Mouse (Mus musculus): ENCODE results near the gene Tmem212. TPM values are rescaled to one million over a fixed set of nuclear protein-coding genes. Genes with fewer than 3 reads are reported as not detected.
A peak's percentile ranks its signal among the peaks of the same experiment; 100 is the strongest.

Tmem212 gene
- polyA plus RNA-seq, 1 experiment from 2014 or later = not detected

- Histone ChIP-seq H3K9me3 (ENCODE audit: control insufficient read depth, low read length) (no peaks in the 10 kb centered on the region), H3K9ac (ENCODE audit: low read length) (no peak overlapping the region), H3K4me2 (ENCODE audit: low read depth) (no peak overlapping the region), H3K27me3 (ENCODE audit: control insufficient read depth, insufficient read depth, low read length) (no peaks in the 10 kb centered on the region), H3K27ac (ENCODE audit: low read depth, low read length) (no peak overlapping the region), H3K4me3 (ENCODE audit: low read depth, low read length) (no peak overlapping the region), H3K4me1 (ENCODE audit: control insufficient read depth, insufficient read depth, low read length) (no peaks in the 10 kb centered on the region), H3K36me3 (ENCODE audit: control insufficient read depth, insufficient read depth, low read length) (no peaks in the 10 kb centered on the region)
- 83% methylated on average over 7 of the region's 7 CpGs for WGBS
- no peak for DNase-seq (ENCODE audit: low spot score)
- ATAC-seq (ENCODE audit: insufficient read depth, low FRiP score, low TSS enrichment) = no peak
Observed at GRCm38 (mm10) chr3:27878854-27879610, 17.1 kb downstream of the Tmem212 start.

GRCm38 (mm10) chr3:27873268-27874073, 22.7 kb downstream of the Tmem212 start:
- no peaks in the 10 kb centered on the region for H3K36me3 ChIP-seq (ENCODE audit: control insufficient read depth, insufficient read depth, low read length)
- no peaks in the 10 kb centered on the region for H3K9me3 ChIP-seq (ENCODE audit: control insufficient read depth, low read length)
- 79% methylated on average over 9 of the region's 9 CpGs for WGBS
- DNase-seq (ENCODE audit: low spot score) (no peak), ATAC-seq (ENCODE audit: insufficient read depth, low FRiP score, low TSS enrichment) (no peak)
- H3K27ac ChIP-seq (ENCODE audit: low read depth, low read length) = no peak overlapping the region
- H3K27me3 ChIP-seq (ENCODE audit: control insufficient read depth, insufficient read depth, low read length) = no peaks in the 10 kb centered on the region
- H3K9ac ChIP-seq (ENCODE audit: low read length) = no peak overlapping the region
- no peaks in the 10 kb centered on the region for H3K4me1 ChIP-seq (ENCODE audit: control insufficient read depth, insufficient read depth, low read length)
- H3K4me3 ChIP-seq (ENCODE audit: low read depth, low read length) = no peak overlapping the region
- no peak overlapping the region for H3K4me2 ChIP-seq (ENCODE audit: low read depth)

GRCm38 (mm10) chr3:27872429-27872828, 23.7 kb downstream of the Tmem212 start:
- Histone ChIP-seq H3K4me2 (ENCODE audit: low read depth) (no peak overlapping the region), H3K4me3 (ENCODE audit: low read depth, low read length) (no peak overlapping the region), H3K27ac (ENCODE audit: low read depth, low read length) (no peak overlapping the region), H3K9me3 (ENCODE audit: control insufficient read depth, low read length) (no peaks in the 10 kb centered on the region), H3K9ac (ENCODE audit: low read length) (no peak overlapping the region), H3K27me3 (ENCODE audit: control insufficient read depth, insufficient read depth, low read length) (no peaks in the 10 kb centered on the region), H3K4me1 (ENCODE audit: control insufficient read depth, insufficient read depth, low read length) (no peaks in the 10 kb centered on the region), H3K36me3 (ENCODE audit: control insufficient read depth, insufficient read depth, low read length) (no peaks in the 10 kb centered on the region)
- DNase-seq (ENCODE audit: low spot score) = no peak
- no peak for ATAC-seq (ENCODE audit: insufficient read depth, low FRiP score, low TSS enrichment)
- 90% methylated on average over 4 of the region's 4 CpGs for WGBS

- H3K27ac ChIP-seq (ENCODE audit: low read depth, low read length) = no peak overlapping the region
- H3K36me3 ChIP-seq (ENCODE audit: control insufficient read depth, insufficient read depth, low read length) = no peaks in the 10 kb centered on the region
- H3K9me3 ChIP-seq (ENCODE audit: control insufficient read depth, low read length) = no peaks in the 10 kb centered on the region
- no peak overlapping the region for H3K4me3 ChIP-seq (ENCODE audit: low read depth, low read length)
- H3K4me2 ChIP-seq (ENCODE audit: low read depth) = no peak overlapping the region
- H3K4me1 ChIP-seq (ENCODE audit: control insufficient read depth, insufficient read depth, low read length) = no peaks in the 10 kb centered on the region
- H3K9ac ChIP-seq (ENCODE audit: low read length) = no peak overlapping the region
- DNase-seq (ENCODE audit: low spot score) (no peak), ATAC-seq (ENCODE audit: insufficient read depth, low FRiP score, low TSS enrichment) (no peak)
- 81% methylated on average over 3 of the region's 3 CpGs for WGBS
- no peaks in the 10 kb centered on the region for H3K27me3 ChIP-seq (ENCODE audit: control insufficient read depth, insufficient read depth, low read length)
Observed at GRCm38 (mm10) chr3:27871891-27872290, 24.3 kb downstream of the Tmem212 start.

GRCm38 (mm10) chr3:27871371-27871770, 24.8 kb downstream of the Tmem212 start:
- ATAC-seq (ENCODE audit: insufficient read depth, low FRiP score, low TSS enrichment) (no peak), DNase-seq (ENCODE audit: low spot score) (no peak)
- Histone ChIP-seq H3K4me3 (ENCODE audit: low read depth, low read length) (no peak overlapping the region), H3K9me3 (ENCODE audit: control insufficient read depth, low read length) (no peaks in the 10 kb centered on the region), H3K36me3 (ENCODE audit: control insufficient read depth, insufficient read depth, low read length) (no peaks in the 10 kb centered on the region), H3K9ac (ENCODE audit: low read length) (no peak overlapping the region), H3K4me2 (ENCODE audit: low read depth) (no peak overlapping the region), H3K27ac (ENCODE audit: low read depth, low read length) (no peak overlapping the region), H3K4me1 (ENCODE audit: control insufficient read depth, insufficient read depth, low read length) (no peaks in the 10 kb centered on the region), H3K27me3 (ENCODE audit: control insufficient read depth, insufficient read depth, low read length) (no peaks in the 10 kb centered on the region)
- WGBS = 78% methylated on average over 4 of the region's 4 CpGs

- Histone ChIP-seq H3K4me1 (ENCODE audit: control insufficient read depth, insufficient read depth, low read length) (no peaks in the 10 kb centered on the region), H3K36me3 (ENCODE audit: control insufficient read depth, insufficient read depth, low read length) (no peaks in the 10 kb centered on the region), H3K9ac (ENCODE audit: low read length) (no peak overlapping the region), H3K27ac (ENCODE audit: low read depth, low read length) (no peak overlapping the region), H3K4me2 (ENCODE audit: low read depth) (no peak overlapping the region), H3K4me3 (ENCODE audit: low read depth, low read length) (no peak overlapping the region), H3K9me3 (ENCODE audit: control insufficient read depth, low read length) (no peaks in the 10 kb centered on the region), H3K27me3 (ENCODE audit: control insufficient read depth, insufficient read depth, low read length) (no peaks in the 10 kb centered on the region)
- ATAC-seq (ENCODE audit: insufficient read depth, low FRiP score, low TSS enrichment) (no peak), DNase-seq (ENCODE audit: low spot score) (no peak)
- 91% methylated on average over 3 of the region's 3 CpGs for WGBS
Observed at GRCm38 (mm10) chr3:27868681-27869080, 27.5 kb downstream of the Tmem212 start.

GRCm38 (mm10) chr3:27867731-27868130, 28.4 kb downstream of the Tmem212 start:
- H3K4me1 ChIP-seq (ENCODE audit: control insufficient read depth, insufficient read depth, low read length) = 0 out of 2 replicates have a peak, but pooled peaks cover 3% of the 10 kb centered on the region
- ATAC-seq (ENCODE audit: insufficient read depth, low FRiP score, low TSS enrichment) (no peak), DNase-seq (ENCODE audit: low spot score) (no peak)
- H3K9ac ChIP-seq (ENCODE audit: low read length) = no peak overlapping the region
- WGBS = 76% methylated on average over 3 of the region's 3 CpGs
- H3K4me3 ChIP-seq (ENCODE audit: low read depth, low read length) = no peak overlapping the region
- H3K9me3 ChIP-seq (ENCODE audit: control insufficient read depth, low read length) = no peaks in the 10 kb centered on the region
- no peak overlapping the region for H3K4me2 ChIP-seq (ENCODE audit: low read depth)
- H3K36me3 ChIP-seq (ENCODE audit: control insufficient read depth, insufficient read depth, low read length) = no peaks in the 10 kb centered on the region
- H3K27me3 ChIP-seq (ENCODE audit: control insufficient read depth, insufficient read depth, low read length) = no peaks in the 10 kb centered on the region
- no peak overlapping the region for H3K27ac ChIP-seq (ENCODE audit: low read depth, low read length)

GRCm38 (mm10) chr3:27862821-27863740, 33.1 kb downstream of the Tmem212 start:
- H3K27ac ChIP-seq (ENCODE audit: low read depth, low read length) = peak overlapping the region; percentile 58; the same call in 1 of the 2 replicates

More at GRCm38 (mm10) chr3:27862821-27863740, 33.1 kb downstream of the Tmem212 start:
- peak overlapping the region; percentile 30 for H3K9ac ChIP-seq (ENCODE audit: low read length)
- H3K4me1 ChIP-seq (ENCODE audit: control insufficient read depth, insufficient read depth, low read length) = peaks cover 6% of the 10 kb centered on the region; the same call in 1 of the 2 replicates
- H3K9me3 ChIP-seq (ENCODE audit: control insufficient read depth, low read length) = no peaks in the 10 kb centered on the region
- H3K4me2 ChIP-seq (ENCODE audit: low read depth) = peak overlapping the region; percentile 41
- ATAC-seq (ENCODE audit: insufficient read depth, low FRiP score, low TSS enrichment) = peak; percentile 88
- H3K36me3 ChIP-seq (ENCODE audit: control insufficient read depth, insufficient read depth, low read length) = no peaks in the 10 kb centered on the region
- peak; percentile 75 for DNase-seq (ENCODE audit: low spot score)
- no peak overlapping the region; the same call in 1 of the 2 replicates for H3K4me3 ChIP-seq (ENCODE audit: low read depth, low read length)
- H3K27me3 ChIP-seq (ENCODE audit: control insufficient read depth, insufficient read depth, low read length) = no peaks in the 10 kb centered on the region
- 11% methylated on average over 16 of the region's 16 CpGs for WGBS

Measured in neural tube, embryonic 11.5 days (tissue).